Comparison of ENCODE assay signal across 8 mouse cellular contexts in the genomic region with DNA sequence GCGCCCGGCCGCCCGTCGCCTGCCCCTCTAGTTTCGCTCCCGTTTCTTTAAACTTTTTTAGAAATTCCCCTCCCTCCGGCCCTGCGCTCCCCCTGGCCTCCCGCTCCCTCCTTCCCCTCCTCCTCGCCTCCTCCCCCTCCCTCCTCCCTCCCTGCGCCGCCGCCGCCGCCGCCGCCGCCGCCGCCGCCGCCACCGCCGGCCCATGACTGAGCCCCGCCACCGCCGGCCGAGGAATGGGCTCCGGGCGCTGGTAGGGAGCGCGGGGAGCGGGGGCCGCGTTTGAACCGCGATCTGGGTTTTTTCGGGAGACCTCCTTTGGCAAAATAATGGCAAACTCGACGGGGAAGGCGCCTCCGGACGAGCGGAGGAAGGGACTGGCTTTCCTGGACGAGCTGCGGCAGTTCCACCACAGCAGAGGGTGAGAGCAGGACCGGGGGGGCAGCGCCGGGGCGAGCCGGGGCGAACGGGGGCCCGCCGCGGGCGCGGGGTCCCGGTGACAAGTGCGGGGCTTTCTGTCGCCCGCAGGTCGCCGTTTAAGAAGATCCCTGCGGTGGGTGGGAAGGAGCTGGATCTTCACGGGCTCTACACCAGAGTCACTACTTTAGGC. TPM values are rescaled to one million over a fixed set of nuclear protein-coding genes. Genes with fewer than 3 reads are reported as not detected.
DNase-seq lines count a peak whose midpoint lies in the region; ATAC-seq lines count a peak whose summit lies in the region.

A gene (plus strand): TSS at position 150 of the 607 bp plus-strand sequence.

- H3K4me3 ChIP-seq in hindbrain, embryonic 12.5 days, result peak within 1 kb of the TSS; percentile 95

- H3K9me3 ChIP-seq in hindbrain, embryonic 12.5 days (replicated peaks), result no peaks in the 10 kb centered on the region

- no peaks in the 10 kb centered on the region for H3K36me3 ChIP-seq in hindbrain, embryonic 12.5 days

- H3K27ac ChIP-seq in hindbrain, embryonic 12.5 days, result peak within 1 kb of the TSS; percentile 100

- ATAC-seq in hindbrain, embryonic 12.5 days (ENCODE audit: low FRiP score), result peak; percentile 39

- peak within 1 kb of the TSS; percentile 99 for H3K9ac ChIP-seq in hindbrain, embryonic 12.5 days

- H3K4me2 ChIP-seq in hindbrain, embryonic 12.5 days (replicated peaks), result peak within 1 kb of the TSS; percentile 85

- H3K27me3 ChIP-seq in hindbrain, embryonic 12.5 days, result no peaks in the 10 kb centered on the region

- peaks cover 20% of the 10 kb centered on the region for H3K4me1 ChIP-seq in hindbrain, embryonic 12.5 days

- DNase-seq in MN1 (ENCODE audit: low spot score), result peak; percentile 81
- DNase-seq in cerebellum, adult 9-11 months, result peak; percentile 81
- DNase-seq in frontal cortex, postnatal 25 days (ENCODE audit: low spot score in 2 of 2), result peak; percentile 39 to 49
- DNase-seq in layer of hippocampus, postnatal 36 days, result peak; percentile 63 to 66
- DNase-seq in lung, postnatal 4 days, result peak; percentile 81
- DNase-seq in right cerebral cortex, adult 18-20 months, result peak; percentile 54
- peak; percentile 68 for DNase-seq in urinary bladder, postnatal 14 days (ENCODE audit: low spot score)

- under 1% methylated on average over 42 of the region's 67 CpGs for WGBS in hindbrain, embryonic 12.5 days

RNA-seq across cellular contexts. Expression of the gene that starts here (rescaled TPM):
- 34.4 and 37.3 TPM in 2 replicates for polyA plus RNA-seq in hindbrain, embryonic 12.5 days (2016; fragmentation: Nextera tagmentation; extraction: Ambion mirVana)
- total RNA-seq in layer of hippocampus, postnatal 36 days (2021), result 10 to 100 TPM; 34.6 to 38.5 TPM

Comparison
In these comparisons a context has a peak if more than half of its experiments do, and no peak if none do; other contexts are left out.
1. Peak in every context shown above with its lines: DNase-seq, ATAC-seq, H3K4me3 ChIP-seq and H3K27ac ChIP-seq.